Mouse (Mus musculus) heart, postnatal 10 days (tissue): ENCODE data around the gene Hk1. TPM values are rescaled to one million over a fixed set of nuclear protein-coding genes. Genes with fewer than 3 reads are reported as not detected.

Experiments used
- DNase-seq, 2 experiments: peaks; one replicate each; pipeline ENCODE4 v3.0.0; 2021
- intact Hi-C: fragments of 180-260 bp; cut with DNase I; formaldehyde crosslinking; loops from one replicate; pipeline ENCODE4 v1.15.1; 2025
- total RNA-seq, 2 experiments: library from RNA; stranded (reverse); gene quantifications; 2 replicates each; pipeline ENCODE4 v1.2.3; 2021

Gene Hk1
- total RNA-seq, 2 experiments from 2014 or later: 167 to 178 TPM

GRCm38 (mm10) chr10:62231811-62232210 lies 147.9 kb downstream of the Hk1 start:
- DNase-seq: no peak

GRCm38 (mm10) chr10:62231395-62231732 lies 148.3 kb downstream of the Hk1 start:
- no peak for DNase-seq
- intact Hi-C loops: no loop called here

More at GRCm38 (mm10) chr10:62231811-62232210, 147.9 kb downstream of the Hk1 start:
- intact Hi-C loops: no loop called here

- intact Hi-C loops: no loop called here
- peak; percentile 93 for DNase-seq
These were observed 148.9 kb downstream of the Hk1 start, which contains the start of gene Tspan15 for GRCm38 (mm10) chr10:62230708-62231394. TSS of gene Tspan15 (minus strand) at chr10:62231251.

GRCm38 (mm10) chr10:62228126-62228525 lies 151.6 kb downstream of the Hk1 start:
- intact Hi-C loops: no loop called here
- no peak for DNase-seq

GRCm38 (mm10) chr10:62225839-62226238 lies 153.9 kb downstream of the Hk1 start:
- intact Hi-C loops: no loop called here
- DNase-seq: no peak

- intact Hi-C loops: no loop called here
These were observed 155.5 kb downstream of the Hk1 start for GRCm38 (mm10) chr10:62224231-62224630.

GRCm38 (mm10) chr10:62222777-62223176 lies 156.9 kb downstream of the Hk1 start:
- intact Hi-C loops: no loop called here
- DNase-seq: no peak

More at GRCm38 (mm10) chr10:62224231-62224630, 155.5 kb downstream of the Hk1 start:
- no peak for DNase-seq

GRCm38 (mm10) chr10:62221647-62222046 lies 158.1 kb downstream of the Hk1 start:
- DNase-seq: no peak
- intact Hi-C loops: no loop called here

GRCm38 (mm10) chr10:62220732-62221514 lies 158.8 kb downstream of the Hk1 start:
- intact Hi-C loops: no loop called here
- DNase-seq: no peak

Other genes with a start within 250 kb of the Hk1 start
- not detected for gene Neurog3, start 246.8 kb downstream of the Hk1 start, total RNA-seq
- gene Fam241b, start 236.0 kb downstream of the Hk1 start, total RNA-seq: under 1 TPM in 1 of 2 experiments, not detected in 1; 0.52 TPM
- gene Tspan15, start 148.7 kb downstream of the Hk1 start, total RNA-seq: 10 to 100 TPM; 12.4 to 13.7 TPM
- not detected for gene Tacr2, start 127.5 kb downstream of the Hk1 start, total RNA-seq
- not detected for gene Hkdc1, start 42.6 kb upstream of the Hk1 start, total RNA-seq
- under 1 TPM; 0.27 to 0.45 TPM for gene 4930507D05Rik, start 69.6 kb upstream of the Hk1 start, total RNA-seq
- gene Supv3l1, start 69.8 kb upstream of the Hk1 start, total RNA-seq: 10 to 100 TPM; 35.6 to 39.2 TPM
- 10 to 100 TPM; 50.5 to 53.9 TPM for gene Vps26a, start 106.9 kb upstream of the Hk1 start, total RNA-seq
- 10 to 100 TPM; 31.1 to 33.4 TPM for gene Srgn, start 147.5 kb upstream of the Hk1 start, total RNA-seq
- 10 to 100 TPM; 36.0 to 36.5 TPM for gene Kif1bp, start 198.5 kb upstream of the Hk1 start, total RNA-seq
- 10 to 100 TPM; 36.6 to 38.2 TPM for gene Ddx21, start 222.4 kb upstream of the Hk1 start, total RNA-seq